Mouse (Mus musculus): ENCODE results near the gene Acsm2.

GRCm38 (mm10) chr7:119605926-119606663, 52.0 kb downstream of the Acsm2 start:
- TF ChIP-seq CTCF (IDR thresholded peaks at IDR 0.05; ENCODE audit: insufficient read depth, low read depth, low read length), result no peak
- TF ChIP-seq POLR2A (IDR thresholded peaks at IDR 0.05; ENCODE audit: insufficient read depth, low read depth, low read length), result no peak

All from olfactory bulb, adult 2 months (tissue).